7 mouse cellular contexts compared by ENCODE assay signal in genomic region chr4:133814804-133815515, GRCm38 (mm10). TPM values are rescaled to one million over a fixed set of nuclear protein-coding genes. Genes with fewer than 3 reads are reported as not detected.
DNase-seq lines count a peak whose midpoint lies in the region; ATAC-seq and TF ChIP-seq lines count a peak whose summit lies in the region.

No protein-coding gene starts in this region.

- no peaks in the 10 kb centered on the region for H3K36me3 ChIP-seq in spleen, adult 2 months (ENCODE audit: control insufficient read depth, insufficient read depth, low read length)
- H3K36me3 ChIP-seq in hindbrain, embryonic 11.5 days (ENCODE audit: control insufficient read depth, insufficient read depth, low read length) = no peaks in the 10 kb centered on the region

- H3K4me3 ChIP-seq in spleen, adult 2 months (ENCODE audit: extremely low read depth, insufficient read depth, insufficient read length) = peak overlapping the region; percentile 75
- peak overlapping the region; percentile 82 for H3K4me3 ChIP-seq in cortical plate, adult 2 months (ENCODE audit: insufficient read depth, low read length)
- H3K4me3 ChIP-seq in hindbrain, embryonic 11.5 days (ENCODE audit: low read depth, low read length) = peak overlapping the region; percentile 46

- no peak for TF ChIP-seq POLR2A in spleen, adult 2 months (IDR thresholded peaks at IDR 0.05; ENCODE audit: low read depth, low read length)
- no peak for TF ChIP-seq POLR2A in cortical plate, adult 2 months (IDR thresholded peaks at IDR 0.05; ENCODE audit: extremely low read depth, insufficient read depth, low read length)

- H3K9ac ChIP-seq in hindbrain, embryonic 11.5 days (ENCODE audit: low read depth, low read length) = peak overlapping the region; percentile 84

- TF ChIP-seq CTCF in spleen, adult 2 months (IDR thresholded peaks at IDR 0.05; ENCODE audit: extremely low read depth, insufficient read depth, insufficient read length, insufficient replicate concordance) = no peak
- no peak for TF ChIP-seq CTCF in cortical plate, adult 2 months (IDR thresholded peaks at IDR 0.05; ENCODE audit: extremely low read depth, insufficient read depth, low read length)

- H3K27ac ChIP-seq in spleen, adult 2 months (ENCODE audit: insufficient read depth, low read length) = peak overlapping the region; percentile 100
- peak overlapping the region; percentile 93 for H3K27ac ChIP-seq in cortical plate, adult 2 months (ENCODE audit: insufficient read depth, low read length)
- H3K27ac ChIP-seq in hindbrain, embryonic 11.5 days (ENCODE audit: low read depth, low read length) = peak overlapping the region; percentile 100

- no peaks in the 10 kb centered on the region for H3K27me3 ChIP-seq in spleen, adult 2 months (ENCODE audit: control insufficient read depth, insufficient read depth, low read length)
- no peaks in the 10 kb centered on the region for H3K27me3 ChIP-seq in hindbrain, embryonic 11.5 days (ENCODE audit: control insufficient read depth, insufficient read depth, low read length)

- peaks cover 7% of the 10 kb centered on the region; the same call in 1 of the 2 replicates for H3K4me1 ChIP-seq in spleen, adult 2 months (ENCODE audit: control insufficient read depth, insufficient read depth, insufficient read length)
- peaks cover 1% of the 10 kb centered on the region; the same call in 1 of the 2 replicates for H3K4me1 ChIP-seq in cortical plate, adult 2 months (ENCODE audit: control insufficient read depth, insufficient read depth, low read length)
- peaks cover 8% of the 10 kb centered on the region for H3K4me1 ChIP-seq in hindbrain, embryonic 11.5 days (replicated peaks; ENCODE audit: control insufficient read depth, insufficient read depth, low read length)

- no peaks in the 10 kb centered on the region for H3K9me3 ChIP-seq in hindbrain, embryonic 11.5 days (ENCODE audit: control insufficient read depth, low read length)

- H3K4me2 ChIP-seq in hindbrain, embryonic 11.5 days (replicated peaks; ENCODE audit: low read depth, low read length) = peak overlapping the region; percentile 65

- WGBS in spleen, adult 2 months = 12% methylated on average over 25 of the region's 25 CpGs
- 6% methylated on average over 25 of the region's 25 CpGs for WGBS in hindbrain, embryonic 11.5 days

- no peak for DNase-seq in spleen, adult 2 months (ENCODE audit: low read depth in 1 of 2, low spot score in 2 of 2)
- DNase-seq in spleen, postnatal 36 days (ENCODE audit: low spot score in 2 of 2) = no peak
- peak; percentile 42 for DNase-seq in hindbrain, embryonic 11.5 days (ENCODE audit: low spot score)
- DNase-seq in lung, postnatal 10 days = peak; percentile 73
- DNase-seq in right cerebral cortex, adult 2 months (ENCODE audit: low spot score in 2 of 2) = no peak

- no peak for ATAC-seq in hindbrain, embryonic 11.5 days (ENCODE audit: low FRiP score)
- no peak for ATAC-seq in activated CD4-positive, CD25-positive, alpha-beta regulatory T cell, adult 4 months

RNA-seq across cellular contexts. Expression of gene Arid1a, which starts 58.4 kb away (rescaled TPM):
- 142 and 150 TPM in 2 replicates for polyA plus RNA-seq in spleen, adult 2 months (2012; rRNA removed)
- 44.3 and 45.1 TPM in 2 replicates for polyA plus RNA-seq in cortical plate, adult 2 months (2012; rRNA removed)
- 40.8 and 51.6 TPM in 2 replicates for polyA plus RNA-seq in hindbrain, embryonic 11.5 days (2014; fragmentation: Nextera tagmentation; extraction: Ambion mirVana)
- polyA plus RNA-seq in activated CD4-positive, CD25-positive, alpha-beta regulatory T cell, adult 4 months (2017; shearing (Covaris generic)) = 10 to 100 TPM; 58.4 to 79.1 TPM

Comparison
In these comparisons a context has a peak if more than half of its experiments do, and no peak if none do; other contexts are left out.
1. DNase-seq: peak in hindbrain, embryonic 11.5 days (single experiment) and lung, postnatal 10 days (single experiment); none in spleen, adult 2 months (0 of 2), spleen, postnatal 36 days (0 of 2) and right cerebral cortex, adult 2 months (0 of 2).
2. Peak in every context shown above with its lines, with median percentiles within 50 percentile points of each other: H3K27ac ChIP-seq and H3K4me3 ChIP-seq.